Mouse (Mus musculus) lung, postnatal 10 days (tissue): ENCODE results near the gene Tln1.

Experiments used
- DNase-seq: peaks from one replicate; pipeline ENCODE4 v3.0.0; 2021

Tln1 gene

DNA sequence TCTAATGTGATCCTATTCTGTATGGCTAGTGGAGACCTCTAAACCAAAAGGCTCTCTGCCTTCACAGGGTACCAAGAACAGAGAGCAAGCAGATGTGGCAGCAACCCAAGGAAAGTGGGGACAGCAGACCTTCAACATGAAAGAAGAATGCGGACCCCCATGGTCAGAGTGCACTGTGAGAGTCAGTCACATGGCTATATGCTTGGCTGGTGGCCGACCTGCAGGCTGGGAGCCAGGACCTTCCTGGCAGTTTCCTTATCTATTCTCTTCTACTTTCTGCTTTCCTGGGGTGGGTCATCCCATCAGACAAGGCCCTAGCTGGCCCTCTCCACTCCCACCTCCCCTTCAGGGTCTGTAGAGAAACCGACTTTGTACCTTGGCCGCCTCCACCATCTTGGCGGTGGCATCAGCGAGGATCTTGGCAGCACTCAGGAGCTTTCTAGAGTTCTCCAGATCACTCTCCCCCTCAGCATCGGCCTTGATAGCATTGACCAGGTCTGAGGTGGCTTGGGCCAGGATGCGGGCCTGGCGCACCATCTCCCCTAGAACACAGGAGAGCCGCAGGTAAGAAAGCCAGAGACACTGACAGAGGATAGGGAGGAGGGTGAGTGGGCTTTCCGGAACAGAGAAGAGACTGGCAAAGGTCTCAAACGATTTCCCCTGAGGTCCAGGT lies 16.0 kb downstream of the Tln1 start:
- no peak for DNase-seq

DNA sequence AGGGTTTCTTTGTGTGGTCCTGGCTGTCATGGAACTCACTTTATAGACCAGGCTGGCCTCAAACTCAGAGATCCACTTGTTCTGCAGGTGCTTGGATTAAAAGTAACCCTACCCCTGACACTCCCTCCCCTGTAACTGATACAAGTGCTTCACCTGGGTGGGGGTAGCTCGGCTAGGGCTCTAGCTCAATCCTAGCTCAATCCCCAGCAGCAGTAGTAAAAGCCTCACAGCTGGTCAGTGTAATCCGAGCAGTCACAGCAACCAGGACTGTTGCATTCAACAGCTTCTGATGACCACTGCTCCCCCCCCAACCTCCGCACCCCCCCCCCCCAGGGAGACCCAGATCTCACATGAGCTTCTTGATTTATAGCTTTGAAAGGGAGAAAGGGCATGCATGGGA lies 20.4 kb downstream of the Tln1 start:
- no peak for DNase-seq

DNA sequence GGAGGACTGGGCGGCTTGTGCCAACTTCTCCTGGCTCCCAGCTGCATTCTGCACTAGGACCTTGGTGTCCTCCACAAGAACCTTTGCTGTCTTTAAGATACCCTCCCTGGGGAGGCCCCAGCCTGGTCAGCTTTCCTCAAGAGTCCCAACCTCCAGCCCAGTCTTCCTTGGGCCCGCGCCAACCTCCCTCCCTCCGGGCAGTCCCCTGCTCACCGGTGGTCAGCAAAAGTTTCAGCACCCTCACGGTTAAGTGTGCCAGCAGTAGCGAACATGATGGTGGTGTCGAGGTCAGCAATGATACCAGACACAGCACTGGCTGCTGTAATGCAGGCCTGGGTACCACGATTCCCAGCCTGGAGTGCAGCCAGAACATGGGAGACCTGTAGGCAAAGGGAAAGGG lies 26.5 kb downstream of the Tln1 start:
- no peak for DNase-seq

DNA sequence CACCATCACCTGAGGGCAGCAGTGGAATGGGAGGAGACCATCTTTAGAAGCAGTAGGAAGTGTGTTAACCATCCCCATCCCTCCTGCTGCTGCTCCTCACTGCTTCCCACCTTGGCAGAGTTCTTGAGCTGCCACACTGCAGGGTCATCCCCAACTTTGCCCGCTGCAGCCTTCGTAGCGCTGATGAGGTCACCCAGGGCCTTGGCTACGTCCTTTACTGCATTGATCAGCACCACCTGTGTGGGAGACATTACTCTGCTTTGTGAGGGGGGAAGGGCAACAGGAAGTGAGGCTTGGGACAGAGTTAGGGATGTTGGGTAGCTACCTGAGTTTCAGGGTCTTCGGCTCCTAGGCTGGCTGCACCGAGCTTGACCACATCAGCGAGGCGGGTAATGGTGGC lies 26.9 kb downstream of the Tln1 start:
- DNase-seq: no peak

DNA sequence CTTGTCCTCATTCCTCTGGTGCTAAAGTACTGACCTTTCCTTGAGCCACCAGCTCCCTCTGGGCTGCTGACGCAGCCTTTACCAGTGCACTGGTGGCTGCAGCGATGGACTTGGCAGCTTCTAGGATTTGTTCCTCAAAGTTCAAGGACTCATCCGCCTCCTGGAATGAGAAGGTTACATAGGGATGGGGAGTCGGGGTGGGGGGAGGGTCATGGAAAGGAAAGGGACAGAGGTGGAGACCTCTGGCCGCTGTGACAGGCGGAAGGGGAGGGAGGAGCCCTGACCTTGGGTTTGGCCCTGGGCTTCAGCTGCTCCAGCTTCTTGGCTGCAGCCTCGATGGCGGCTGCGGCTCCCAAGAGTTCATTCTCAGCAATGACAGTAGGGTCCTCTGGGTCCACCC lies 29.2 kb downstream of the Tln1 start:
- no peak for DNase-seq

DNA sequence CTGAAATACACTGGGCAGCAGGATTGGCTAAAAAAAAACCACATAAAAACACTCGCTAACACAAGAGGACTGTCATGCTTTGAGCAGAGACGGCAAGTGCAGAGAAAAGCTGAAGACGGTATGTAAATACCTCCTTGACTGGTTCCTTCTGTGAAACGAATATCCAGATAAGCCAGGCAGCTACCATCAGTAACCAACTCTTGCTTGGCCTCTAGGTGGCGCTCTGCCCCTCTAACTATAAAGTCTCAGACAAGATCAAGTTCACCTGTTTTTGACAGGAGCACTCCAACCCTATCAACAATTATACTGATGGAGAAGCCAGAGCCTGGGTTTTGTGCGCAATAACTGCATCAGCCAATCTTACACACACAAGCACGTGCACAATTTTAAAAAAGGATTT lies 31.9 kb downstream of the Tln1 start:
- peak; percentile 83 for DNase-seq

DNA sequence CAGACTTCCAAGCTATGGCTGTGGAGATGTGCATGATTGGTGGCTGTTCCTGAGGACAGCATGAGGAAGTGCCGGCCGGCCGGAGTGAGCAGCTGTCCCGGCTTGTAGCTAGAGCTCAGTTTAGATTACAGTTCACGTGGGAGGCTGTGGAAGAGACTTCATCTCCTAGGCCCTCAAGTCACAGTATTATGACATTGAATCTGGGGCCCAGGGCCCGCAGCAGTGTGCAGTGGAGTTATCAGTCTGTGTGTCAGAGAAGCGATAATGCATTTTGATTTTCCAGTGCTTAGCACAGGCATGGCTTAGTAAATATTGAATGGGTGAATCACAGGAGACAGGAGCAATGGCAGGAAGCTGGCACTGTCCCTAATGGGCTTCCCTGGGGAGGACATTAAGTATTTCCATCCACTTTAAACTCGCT lies 32.4 kb downstream of the Tln1 start:
- DNase-seq: no peak

DNA sequence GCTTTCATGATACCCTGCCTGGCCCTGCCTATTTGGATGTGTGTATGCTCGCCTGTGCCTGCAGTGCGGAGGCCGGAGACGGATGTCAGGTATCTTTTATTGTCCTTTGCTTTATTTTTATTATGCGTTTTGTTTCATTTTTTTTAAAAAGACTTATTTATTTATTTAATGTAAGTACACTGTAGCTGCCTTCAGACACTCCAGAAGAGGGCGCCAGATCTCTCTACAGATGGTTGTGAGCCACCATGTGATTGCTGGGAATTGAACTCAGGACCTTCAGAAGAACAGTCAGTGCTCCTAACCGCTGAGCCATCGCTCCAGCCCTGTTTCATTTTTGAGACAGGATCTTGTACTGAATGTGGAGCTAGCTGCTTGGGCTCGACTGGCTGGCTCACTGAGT lies 34.0 kb downstream of the Tln1 start:
- DNase-seq: no peak

DNA sequence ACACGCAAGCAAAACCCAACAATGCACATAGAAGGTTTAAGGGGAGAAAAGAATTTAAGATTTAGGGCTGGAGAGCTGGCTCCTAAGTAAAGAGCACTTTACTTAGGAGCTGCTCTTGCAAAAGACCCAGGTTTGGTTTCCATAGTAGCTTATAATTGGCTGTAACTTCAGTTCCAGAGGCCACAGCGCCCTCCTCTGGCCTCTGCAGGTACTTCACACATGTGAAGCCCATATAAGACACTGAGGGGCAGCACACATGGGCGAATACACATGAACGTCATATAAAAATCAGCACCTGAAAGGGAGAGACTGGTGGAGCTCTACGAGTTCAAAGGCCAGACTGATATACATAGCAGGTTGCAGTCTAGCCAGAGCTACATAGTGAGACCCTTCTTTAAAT lies 34.6 kb downstream of the Tln1 start:
- no peak for DNase-seq

DNA sequence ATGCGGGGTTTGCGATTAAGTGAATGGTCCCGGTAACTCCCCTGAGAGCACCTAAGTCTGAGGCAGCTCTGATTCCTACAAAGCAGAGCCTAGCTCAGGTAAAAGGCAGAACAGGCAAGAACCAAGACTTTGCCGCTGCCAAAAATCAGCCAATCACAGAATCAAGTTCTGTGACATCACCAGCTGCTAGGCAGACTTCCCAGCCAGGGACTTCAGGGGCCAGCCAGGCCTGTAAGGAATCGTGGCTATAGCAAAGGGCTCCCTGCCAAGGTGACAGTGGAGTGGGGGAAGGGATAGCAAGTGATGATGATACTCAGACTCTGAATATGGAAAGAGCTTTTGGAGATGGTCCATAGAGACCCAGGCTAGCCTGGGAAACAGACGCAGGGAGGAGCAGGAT lies 42.5 kb downstream of the Tln1 start:
- DNase-seq: peak; percentile 94

DNA sequence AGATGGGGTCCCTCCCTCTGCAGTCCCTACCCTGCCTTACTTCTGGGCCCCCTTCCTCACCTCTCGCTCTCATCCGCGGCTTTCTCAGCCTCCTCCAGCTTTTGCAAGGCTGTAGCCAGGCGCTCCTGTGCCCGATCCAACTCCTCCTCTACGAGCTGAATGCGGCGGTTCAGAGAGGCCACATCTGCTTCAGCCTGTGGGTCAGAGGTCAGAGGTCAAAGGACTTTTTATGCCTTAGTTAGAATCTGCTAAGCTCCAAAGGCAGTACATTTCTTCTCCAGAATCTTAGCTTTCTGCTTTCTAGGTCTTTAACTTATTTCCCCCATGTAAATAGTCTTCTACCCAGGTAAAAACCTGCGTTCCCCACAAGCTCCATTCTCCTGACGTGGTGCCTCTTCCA lies 42.9 kb downstream of the Tln1 start:
- no peak for DNase-seq

DNA sequence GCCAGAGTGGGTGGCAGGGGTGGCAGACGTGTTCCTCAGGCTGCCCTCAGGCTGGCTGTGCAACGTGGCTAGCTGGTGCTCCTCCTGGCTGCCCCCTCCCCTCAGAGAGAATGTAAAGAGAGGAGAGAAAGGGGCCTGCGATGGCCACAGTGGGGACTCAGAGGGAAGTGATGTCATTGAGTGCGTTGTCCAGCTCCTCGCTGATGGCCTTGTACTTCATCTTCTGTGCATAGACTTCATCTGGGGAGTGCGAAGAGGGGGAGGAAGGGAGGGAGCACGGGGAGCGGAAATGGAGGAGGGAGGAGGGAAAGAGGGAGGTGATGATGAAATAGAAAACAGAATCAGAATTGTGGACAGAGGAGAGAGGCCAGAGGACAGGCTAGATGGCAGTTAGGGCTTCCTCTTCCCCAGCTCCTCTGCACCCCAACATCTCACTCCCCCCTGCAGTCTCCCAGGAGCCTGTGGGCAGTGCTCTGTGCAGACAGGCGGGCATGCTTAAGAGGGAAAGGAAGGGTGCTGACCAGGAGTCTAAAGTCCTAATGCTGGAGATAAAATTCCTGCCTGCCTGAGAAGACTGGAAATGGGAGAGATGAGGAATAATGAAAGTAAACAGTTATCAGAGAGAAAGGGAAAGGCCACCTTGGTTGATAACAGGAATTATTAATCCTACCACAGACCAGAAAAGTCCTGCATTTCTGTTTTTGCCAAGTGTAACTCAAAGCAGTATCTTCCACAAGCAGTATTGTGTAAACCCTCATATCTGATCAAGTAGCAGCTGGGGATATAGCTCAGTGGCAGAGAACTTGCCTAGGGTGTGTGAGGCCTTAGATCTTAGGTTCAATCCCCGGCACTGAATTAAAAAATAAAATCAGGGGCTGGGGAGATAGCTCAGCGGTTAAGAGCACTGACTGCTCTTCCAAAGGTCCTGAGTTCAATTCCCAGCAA lies 46.5 kb downstream of the Tln1 start:
- no peak for DNase-seq

DNA sequence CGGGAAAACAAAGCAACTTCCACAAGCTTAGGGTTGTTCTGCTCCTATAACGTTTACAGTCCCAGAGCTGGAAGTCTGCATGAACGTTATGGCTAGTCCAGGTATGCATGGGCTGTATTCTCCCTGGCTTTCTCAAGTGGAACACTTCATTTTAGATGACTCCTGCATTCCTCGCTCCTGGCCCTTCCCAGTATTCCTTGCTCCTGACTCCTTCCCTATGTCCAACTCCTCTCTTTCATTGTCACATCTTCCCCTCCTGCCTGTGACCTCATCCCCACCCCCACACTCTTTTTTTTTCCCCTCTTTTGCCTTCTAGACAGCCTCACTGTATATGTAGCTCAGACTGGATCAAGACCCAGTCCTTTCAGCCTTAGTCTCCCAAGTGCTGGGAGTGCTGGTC lies 48.7 kb downstream of the Tln1 start:
- DNase-seq: no peak

DNA sequence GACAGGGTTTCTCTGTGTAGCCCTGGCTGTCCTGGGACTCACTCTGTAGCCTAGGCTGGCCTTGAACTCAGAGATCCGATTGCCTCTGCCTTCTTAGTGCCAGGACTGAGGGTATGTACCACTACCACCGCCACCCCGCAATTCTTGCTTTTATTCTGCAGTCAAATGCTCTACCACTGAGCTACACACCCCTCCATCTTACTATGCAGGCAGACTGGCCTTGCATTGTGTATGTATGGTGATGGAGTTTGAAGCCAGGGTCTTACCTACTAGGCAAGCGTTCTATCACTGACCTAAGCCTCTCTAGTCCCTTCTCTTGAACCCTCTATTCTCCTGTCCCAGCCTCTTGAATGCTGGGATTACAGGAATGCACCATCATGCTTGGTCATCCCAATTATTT lies 49.2 kb downstream of the Tln1 start:
- DNase-seq: no peak

DNA sequence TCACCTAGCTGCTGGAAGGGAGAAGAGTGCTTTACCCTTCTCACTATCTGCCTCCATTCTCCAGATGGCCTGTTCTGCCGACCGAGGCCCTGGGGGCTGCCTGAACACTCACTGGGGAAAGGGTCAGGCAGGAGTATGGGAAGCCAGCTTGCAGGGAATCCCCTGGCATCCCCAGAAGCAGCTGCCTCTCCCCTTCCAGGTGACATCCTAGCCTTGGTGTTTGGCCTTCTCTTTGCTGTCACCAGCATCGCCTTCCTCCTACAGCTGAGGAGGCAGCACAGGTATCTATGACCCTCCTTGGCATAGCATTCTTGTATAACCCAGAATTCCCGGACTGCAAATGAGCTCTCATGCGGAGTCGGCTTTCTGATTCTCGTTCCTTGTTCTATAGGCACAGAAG lies 49.8 kb downstream of the Tln1 start:
- DNase-seq: no peak

DNA sequence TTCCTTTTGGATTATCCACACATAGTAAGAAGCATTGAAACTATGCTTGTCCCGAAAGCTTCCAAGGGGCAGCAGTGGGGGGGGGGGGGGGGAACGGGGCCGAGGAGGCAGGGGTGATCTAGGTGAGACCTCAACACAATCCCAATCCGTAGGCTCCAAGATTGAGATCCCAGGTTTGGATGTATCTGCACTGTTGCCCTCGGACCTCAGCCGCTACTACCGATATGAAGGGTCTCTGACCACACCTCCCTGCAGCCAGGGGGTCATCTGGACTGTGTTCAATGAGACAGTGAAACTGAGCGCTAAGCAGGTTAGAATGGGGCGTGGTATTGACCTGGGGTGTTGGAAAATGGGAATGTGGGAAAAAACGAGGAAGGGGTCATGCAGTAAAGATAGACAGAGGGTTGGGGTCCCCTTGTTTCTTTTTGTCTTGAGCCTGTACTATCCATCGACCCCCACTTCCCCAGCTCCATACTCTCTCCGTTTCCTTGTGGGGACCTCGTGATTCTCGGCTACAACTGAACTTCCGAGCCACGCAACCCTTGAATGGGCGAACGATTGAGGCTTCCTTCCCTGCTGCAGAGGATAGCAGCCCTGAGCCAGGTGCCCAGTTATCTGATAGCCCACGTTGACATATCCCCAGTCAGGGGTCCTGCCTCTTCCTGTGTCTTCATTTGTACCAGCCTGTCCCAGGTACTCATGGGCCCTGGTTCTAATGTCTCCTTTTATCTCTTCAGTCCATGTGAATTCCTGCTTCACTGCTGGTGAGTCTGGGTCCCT lies 50.6 kb downstream of the Tln1 start:
- DNase-seq: no peak

DNA sequence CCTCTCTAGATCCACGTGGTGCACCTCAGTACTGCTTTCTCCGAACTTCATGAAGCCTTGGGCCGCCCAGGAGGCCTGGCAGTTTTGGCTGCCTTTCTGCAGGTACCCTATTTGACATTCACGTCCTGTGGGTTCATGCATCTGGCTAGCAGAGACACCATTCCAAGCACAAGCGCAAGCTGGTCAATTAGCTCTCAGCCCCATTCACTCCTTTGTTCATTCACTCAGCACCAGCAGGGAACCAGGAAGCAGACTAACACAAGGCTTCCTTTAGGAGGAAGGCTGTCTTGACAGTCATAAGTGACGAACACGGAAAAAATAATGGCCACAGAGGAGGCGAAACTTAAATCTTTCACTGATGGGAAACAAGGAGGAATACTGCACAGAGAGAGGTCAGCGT lies 53.4 kb downstream of the Tln1 start:
- DNase-seq: no peak

DNA sequence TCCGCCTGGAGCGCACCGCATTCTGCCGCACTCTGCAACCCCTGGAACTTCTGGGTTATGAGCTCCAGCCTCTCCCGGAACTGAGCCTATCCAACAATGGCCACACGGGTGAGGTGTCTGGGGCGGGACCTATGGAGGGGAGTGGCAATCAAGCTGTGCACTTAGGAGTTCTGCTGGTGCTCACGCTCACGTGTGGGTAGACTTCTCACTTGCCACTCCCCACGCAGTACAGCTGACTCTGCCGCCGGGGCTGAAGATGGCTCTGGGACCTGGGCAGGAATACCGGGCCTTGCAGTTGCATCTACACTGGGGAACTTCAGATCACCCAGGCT lies 53.9 kb downstream of the Tln1 start:
- peak; percentile 83 for DNase-seq

DNA sequence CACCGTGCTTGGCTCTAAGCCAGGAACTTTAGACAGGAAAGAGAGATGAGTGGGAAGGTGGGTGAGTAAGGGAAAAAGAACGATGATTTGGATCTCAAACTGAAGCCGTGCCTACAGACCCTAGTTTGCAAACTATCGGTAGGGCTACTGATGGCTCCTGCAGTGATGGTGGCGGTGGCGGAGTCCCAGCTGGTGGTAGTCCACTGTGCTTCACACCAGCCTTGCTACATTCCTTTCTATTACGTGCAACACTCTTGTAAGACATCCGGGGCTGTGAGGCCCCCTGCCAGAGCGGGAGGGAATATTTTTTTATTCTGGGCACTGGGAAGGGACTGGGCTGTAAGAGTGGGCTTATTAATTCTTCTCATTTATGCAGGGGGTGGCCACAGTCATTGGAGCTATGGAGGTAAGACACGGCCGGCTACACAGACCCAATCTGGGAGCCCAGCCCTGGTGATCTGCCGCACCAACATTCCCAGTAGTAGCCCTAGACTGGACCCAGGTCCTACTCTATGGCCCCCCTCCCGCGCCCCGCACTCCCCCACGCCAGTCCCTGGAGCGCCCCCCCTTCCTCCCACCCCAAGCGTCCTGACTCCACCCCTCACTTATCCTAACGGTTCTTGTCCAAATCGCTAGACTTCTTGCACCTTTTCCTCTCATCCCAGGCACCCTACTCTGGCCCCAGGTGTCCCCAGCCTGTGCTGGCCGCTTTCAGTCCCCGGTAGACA lies 54.4 kb downstream of the Tln1 start:
- peak; percentile 60 for DNase-seq

DNA sequence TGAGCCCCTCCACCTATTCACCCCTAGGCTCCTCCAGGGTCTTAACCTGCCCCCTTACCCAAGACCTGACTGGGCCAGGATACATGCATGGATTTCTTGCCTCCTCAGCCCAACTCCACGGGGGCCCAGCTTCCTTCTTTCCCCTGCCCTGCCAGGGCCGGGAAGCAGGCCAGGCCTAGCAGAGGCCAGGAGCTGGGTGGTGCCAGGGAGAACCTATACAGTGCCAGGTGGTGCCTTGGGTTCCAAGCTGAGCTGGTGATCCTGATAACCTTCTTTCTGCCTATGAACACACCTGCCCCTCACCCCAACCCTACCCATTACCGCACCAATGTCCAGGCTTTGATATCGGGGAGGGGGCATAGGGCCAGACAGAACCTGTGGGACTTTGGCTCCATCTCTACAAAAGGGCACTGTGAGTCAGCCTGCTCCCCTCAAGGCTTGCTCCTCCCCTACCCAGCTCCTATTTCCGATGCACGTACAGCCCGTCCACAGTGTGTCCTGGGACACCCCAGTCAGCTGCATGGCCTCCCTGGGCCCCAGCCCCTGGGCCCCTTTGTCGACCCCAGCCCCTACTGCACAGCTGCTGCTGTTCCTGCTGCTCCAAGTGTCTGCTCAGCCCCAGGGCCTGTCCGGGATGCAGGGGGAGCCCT lies 55.8 kb downstream of the Tln1 start, which contains the start of gene Car9:
Car9 (plus strand) TSS at position 431 of the 650 bp plus-strand sequence.
- no peak for DNase-seq

DNA sequence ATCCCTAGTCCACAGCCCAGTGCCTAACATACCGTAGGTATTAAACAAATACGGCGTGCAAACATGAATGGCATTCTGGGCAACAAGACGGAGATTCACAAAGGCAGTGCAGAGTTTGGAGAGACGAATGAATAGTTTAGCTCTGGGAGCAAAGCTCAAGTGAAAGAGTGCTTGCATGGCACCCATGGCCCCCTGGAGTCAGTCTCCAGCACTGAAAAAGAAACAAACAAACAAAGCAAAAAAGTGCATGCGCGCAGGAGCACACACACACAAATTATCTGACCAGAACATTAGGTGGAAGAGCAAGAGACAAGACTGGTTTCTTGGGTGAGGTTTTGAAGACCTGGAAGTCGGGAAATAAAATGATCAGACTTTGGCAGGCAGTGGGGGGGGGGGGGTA lies 56.4 kb downstream of the Tln1 start:
- no peak for DNase-seq

DNA sequence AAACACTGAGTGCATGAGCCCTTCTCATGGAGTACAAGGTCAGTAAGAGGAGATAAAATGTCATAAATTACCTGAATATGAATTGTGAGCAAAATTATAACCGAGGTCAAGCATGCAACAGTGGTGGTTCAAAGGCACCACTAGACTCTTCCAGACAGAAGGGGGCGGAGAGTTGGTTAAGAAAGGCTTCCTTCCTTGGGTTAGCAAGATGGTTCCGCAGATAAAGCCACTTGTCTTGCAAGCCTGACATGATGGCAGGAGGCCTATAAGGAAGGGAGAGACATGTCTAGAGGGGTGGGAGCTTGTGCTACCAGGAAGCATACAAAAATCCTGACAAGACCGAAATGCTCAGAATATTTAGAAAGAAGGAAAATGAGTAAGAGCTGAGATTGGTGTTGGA lies 58.2 kb downstream of the Tln1 start:
- DNase-seq: no peak

DNA sequence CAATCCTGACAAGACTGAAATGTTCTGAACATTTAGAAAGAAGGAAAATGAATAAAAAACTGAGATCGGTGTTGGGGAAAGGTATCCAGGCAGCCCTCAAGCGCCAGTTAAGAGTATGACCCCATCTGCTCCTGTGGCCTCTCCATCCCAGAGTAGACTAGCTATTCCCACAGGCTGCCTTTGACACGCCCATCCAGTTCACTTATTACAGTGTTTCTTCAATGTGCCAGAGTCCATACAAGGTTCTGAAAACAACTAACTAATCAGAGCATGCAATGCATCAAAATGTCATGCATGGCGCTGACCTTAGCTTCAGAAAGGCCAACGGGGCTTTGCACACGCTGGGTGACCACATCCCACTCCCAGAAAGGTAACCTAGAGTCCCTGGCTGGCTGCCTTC lies 59.0 kb downstream of the Tln1 start:
- DNase-seq: no peak
